Mouse (Mus musculus) adrenal gland, adult 2 months (tissue): ENCODE data around the gene Fitm1. TPM values are rescaled to one million over a fixed set of nuclear protein-coding genes. Genes with fewer than 3 reads are reported as not detected.

Source experiments
- DNase-seq: peaks from one replicate; pipeline ENCODE4 v3.0.0; 2021
- polyA plus RNA-seq: library from polyadenylated mRNA; depleted of rRNA; stranded (reverse); fragments of >200 nt; gene quantifications from 2 replicates; pipeline ENCODE4 v1.2.3, GENCODE M21; 2012; rRNA removed
- total RNA-seq, 2 experiments: library from RNA; stranded (reverse); gene quantifications; 2 replicates each; pipeline ENCODE4 v1.2.3; 2021

Fitm1 gene
- total and polyA plus RNA-seq, 3 experiments: 0.41 to 5.6 (median 1.5) TPM

DNA sequence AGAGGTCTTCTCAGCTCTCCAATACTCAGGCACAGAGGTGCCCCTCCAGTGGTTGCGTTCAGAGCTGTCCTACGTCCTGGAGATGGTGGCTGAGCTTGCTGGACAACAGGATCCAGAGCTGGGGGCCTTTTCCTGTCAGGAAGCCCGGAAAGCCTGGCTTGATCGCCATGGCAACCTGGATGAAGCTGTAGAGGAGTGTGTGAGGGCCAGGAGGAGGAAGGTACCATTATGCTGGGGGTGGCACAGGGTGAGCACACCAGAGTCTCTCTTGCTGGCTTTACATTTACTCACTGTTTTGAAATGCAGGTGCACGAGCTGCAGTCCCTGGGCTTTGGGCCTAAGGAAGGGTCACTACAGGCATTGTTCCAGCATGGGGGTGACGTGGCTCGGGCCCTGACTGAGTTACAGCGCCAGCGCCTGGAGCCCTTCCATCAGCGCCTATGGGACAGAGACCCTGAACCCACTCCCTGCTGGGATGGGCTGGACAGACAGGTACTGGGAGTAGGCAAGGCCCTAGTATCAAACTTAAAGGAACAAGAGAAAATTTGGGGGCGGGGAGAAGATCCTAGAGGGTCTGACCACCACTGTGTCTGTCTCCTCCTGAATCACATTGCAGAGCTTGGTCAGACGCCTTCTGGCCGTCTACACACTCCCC is 20.7 kb downstream of the Fitm1 start:
- DNase-seq: no peak

DNA sequence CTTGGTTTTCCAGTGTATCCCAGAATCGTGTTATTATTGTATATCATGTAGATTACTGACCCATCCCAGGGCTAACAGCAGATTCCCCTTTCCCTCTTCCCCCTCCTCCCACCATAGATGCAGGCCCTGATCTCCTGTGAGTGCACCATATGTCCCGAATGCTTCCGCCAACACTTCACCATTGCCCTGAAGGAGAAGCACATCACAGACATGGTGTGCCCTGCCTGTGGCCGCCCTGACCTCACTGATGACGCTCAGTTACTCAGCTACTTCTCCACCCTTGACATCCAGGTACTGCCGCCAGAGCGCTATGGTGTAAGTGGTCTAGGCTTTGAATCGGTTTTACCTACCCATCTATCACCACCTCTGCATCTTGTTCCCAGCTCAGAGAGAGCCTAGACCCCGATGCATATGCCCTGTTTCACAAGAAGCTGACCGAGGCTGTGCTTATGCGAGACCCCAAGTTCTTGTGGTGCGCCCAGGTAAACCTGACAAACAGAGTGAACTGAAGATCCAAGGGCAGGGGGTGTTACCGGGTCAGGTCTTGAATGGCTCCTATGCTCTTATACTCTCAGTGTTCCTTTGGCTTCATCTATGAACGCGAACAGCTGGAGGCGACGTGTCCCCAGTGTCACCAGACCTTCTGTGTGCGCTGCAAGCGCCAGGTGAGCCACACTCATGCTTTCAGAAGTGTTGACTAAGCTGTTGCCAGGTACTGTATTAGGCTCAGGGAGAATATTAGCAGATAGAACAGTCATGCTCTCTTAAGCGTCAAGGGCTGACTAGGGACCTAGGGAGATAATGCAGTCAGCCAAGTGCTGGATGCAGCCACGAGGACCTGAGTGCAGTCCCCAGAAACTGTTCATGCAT is 23.3 kb downstream of the Fitm1 start:
- DNase-seq: no peak

DNA sequence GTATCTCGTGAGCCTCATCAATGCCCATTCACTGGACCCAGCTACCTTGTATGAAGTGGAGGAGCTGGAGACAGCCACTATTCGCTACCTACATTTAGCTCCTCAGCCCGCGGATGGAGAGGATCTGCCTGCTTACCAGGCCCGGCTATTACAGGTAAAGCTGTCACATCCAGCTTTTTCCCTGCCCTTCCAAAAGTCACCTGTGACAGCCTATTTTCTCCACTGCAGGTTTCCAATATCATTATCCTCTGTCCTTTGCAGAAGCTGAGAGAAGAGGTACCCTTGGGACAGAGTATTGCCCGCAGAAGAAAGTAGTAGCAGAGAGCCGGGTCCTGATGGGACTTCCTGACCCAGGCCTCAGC is 27.8 kb downstream of the Fitm1 start, which contains the start of gene Irf9:
Gene Irf9 (plus strand): TSS at position 301 of the 362 bp plus-strand sequence.
- no peak for DNase-seq

DNA sequence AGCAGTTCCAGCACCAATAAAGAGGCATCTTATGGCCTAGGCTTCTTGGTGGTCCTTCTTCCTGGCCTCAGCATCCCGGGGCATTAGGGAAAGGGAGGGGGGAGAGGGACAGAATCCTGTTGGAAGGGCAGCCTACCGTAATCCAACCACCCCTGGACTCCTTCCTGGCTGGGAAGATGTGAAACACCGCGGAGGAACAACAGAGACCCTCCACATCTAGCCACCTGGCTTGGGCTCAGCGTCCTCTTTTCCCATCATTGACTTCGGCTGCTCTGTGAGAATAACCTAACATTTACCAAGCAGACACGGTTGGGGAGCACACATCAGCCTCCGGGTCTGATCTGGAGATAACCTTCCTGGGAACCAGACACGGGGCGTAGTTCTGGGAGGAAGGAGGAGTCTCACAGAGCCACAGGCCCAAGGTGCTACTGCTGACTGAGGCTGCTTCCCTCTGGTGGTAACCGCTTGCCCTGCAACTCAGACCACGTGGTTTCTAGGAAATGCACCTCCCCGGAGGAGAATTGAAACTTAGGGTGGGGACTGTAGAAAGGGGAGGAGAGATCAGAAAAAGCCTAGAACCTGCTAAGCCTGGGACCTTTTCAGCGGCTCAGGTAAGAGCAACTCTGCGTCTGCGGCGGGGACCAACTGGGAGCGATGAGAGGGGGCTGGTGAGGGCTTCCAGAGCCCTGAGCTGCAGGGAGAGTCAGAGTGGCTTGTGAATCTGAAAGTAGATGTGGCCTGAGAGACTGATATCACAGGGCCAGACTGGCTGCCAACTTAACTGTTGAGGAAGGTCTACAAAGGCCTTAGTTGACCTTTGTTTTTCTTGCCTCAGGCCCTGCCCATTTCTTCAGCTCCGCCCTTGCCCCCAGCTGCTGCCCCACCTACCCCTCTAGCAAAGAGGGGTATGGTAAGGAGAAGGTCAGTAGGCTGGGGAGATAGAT is 28.5 kb downstream of the Fitm1 start:
- DNase-seq: peak; percentile 96

DNA sequence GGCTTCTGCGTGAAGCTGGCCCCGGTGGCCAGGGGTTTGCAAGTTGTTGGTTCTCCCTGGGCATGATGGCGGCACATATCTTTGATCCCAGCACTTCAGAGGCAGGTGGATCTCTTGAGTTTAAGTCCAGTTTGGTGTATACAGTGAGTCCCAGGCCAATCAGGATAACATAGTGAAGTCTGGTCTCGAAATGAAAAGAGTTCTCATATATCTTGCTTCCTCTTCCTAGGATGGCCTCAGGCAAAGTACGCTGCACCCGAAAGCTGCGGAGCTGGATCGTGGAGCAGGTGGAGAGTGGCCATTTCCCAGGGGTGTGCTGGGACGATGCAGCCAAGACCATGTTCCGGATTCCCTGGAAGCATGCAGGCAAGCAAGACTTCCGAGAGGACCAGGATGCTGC is 29.4 kb downstream of the Fitm1 start:
- no peak for DNase-seq

DNA sequence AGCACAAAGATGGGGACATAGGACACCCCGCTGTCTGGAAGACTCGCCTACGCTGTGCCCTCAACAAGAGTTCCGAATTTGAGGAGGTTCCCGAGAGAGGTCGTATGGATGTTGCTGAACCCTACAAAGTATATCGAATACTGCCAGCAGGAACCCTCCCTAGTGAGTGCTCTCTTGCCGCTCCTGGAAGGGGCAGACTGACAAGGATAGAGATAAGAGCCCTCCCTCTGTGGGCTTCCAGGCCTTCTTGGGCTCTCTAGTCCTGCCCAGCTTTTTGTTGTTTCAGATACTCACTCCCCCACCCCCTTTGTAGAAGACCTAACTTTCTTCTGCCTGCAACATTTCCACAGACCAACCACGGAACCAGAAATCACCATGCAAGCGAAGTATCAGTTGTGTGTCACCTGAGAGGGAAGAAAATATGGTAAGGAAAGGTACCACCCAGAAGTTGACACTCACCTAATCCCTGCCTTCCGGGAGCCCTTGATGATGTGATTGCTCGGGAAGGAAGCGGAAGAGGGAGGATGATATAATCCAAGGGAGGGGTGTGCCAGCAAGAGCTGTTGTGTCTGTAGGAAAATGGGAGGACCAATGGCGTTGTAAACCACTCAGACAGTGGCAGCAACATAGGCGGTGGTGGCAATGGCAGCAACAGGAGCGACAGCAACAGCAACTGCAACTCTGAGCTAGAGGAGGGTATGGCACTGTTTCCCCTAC is 30.5 kb downstream of the Fitm1 start:
- DNase-seq: no peak

DNA sequence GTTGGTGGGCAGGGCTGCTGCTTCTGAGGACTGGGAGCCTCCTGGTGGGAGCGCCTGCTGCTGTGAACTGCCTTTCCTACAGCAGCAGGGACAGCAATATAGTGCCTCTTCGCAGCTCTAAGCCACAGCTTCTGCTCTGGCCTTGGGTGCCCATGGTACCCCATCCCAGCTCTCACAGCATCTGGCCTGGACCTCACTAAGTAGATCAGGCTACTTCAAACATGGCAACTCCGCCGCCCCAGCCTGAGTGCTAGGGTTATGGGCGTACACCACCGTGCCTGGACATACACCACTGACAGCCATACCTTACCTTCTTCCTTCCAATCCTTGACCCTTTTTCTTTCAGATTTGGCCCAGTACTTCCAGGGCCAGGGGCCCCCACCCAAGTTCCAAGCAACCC is 32.9 kb downstream of the Fitm1 start:
- DNase-seq: no peak

DNA sequence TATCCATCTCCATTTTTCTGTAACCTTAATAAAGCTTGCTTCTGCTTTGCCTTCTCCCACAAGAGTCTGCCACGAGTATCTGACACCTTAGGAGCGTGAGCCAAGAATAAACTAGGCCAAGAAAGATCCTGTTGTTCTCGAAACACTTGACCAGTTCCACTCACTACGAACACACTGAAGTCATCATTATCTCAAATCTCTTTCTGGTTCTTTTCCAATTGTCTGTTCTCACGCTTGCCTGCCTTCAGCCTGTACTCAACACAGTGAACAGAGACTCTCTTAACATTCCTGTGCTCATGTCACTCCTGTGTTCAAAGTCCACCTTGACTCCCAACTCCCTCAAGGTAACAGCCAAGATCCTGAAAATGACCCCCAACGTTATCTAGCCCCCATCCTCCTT is 37.9 kb downstream of the Fitm1 start:
- no peak for DNase-seq

DNA sequence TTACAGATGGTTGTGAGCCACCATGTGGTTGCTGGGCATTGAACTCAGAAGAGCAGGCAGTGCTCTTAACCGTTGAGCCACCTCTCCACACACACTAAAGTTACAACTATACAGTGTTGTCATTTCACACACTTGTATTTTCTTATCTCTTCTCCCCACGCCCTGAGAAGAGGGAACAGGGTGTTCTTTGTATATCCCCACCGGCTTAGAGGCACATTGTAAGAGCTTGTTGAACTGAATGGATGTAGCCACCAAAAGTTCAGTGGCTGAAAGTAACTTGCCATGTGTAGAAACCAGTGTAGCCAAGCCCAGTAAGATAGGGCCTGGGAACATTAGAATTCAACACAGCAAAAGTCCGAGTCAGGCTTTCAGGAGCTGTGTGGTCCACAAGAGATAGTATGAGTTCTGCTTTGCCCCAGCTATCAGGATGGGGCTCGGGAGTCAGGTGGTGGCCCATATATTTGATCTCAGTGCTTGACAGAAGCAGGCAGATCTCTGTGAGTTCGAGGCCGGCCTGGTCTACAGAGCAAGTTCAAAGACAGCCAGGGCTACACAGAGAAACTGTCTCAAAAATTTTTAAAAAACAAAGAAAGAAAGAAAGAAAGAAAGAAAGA is 39.3 kb downstream of the Fitm1 start:
- no peak for DNase-seq

DNA sequence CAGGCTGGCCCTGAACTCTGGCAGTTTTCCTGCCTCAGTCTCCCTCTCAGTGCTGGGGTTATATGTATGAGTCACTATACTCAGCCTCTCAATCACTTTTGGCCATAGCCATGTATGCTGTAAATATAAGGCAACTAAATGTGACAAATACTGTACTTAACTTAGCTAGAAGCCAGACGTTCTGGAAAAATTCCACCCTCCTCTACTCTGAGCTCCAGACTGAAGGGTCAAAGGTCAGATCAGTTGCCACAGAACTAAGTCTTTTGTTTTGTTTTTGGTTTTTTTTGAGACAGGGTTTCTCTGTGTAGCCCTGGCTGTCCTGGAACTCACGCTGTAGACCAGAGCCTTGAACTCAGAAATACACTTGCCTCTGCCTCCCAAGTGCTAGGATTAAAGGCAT is 40.5 kb downstream of the Fitm1 start:
- DNase-seq: no peak

DNA sequence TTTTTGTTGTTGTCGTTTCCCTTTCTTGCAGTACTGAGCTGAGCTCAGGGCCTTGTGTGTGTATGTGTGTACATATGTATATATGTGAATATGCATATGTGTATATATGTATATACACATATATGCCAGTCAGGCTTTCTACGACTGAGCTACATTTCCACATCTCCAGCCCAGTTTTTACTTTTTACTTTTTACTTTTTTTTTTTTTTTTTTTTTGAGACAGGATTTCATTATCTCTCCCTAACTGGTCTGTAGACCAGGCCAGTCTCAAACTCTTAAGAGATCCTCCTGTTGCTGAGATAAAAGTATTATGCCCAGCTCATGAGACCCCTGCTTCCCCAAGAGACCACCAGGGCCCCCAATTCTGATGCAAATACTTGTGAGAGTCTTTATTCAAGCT is 41.4 kb downstream of the Fitm1 start:
- DNase-seq: no peak

DNA sequence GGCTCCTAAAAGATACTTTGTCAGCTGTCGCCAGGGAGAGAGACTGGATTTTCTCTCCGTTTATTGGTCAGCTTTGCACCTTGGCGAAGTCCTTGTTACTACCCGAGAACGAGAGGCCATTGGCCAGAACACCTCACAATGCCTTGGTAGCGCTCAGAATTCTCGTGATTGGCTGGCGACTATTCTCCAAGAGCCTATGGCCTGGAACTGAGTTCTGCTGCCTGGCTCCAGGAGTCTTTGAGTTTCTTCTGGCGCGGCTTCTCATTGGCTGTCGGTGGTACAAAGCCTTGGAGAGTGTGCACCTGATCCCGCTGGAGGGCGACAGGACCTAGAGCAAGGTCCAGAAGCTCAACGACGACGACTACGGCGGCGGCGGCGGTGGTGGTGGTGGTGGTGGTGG is 42.4 kb downstream of the Fitm1 start, which contains the start of gene Rec8:
Gene Rec8 (plus strand): TSS at position 216 of the 400 bp plus-strand sequence.
- DNase-seq: peak; percentile 45

DNA sequence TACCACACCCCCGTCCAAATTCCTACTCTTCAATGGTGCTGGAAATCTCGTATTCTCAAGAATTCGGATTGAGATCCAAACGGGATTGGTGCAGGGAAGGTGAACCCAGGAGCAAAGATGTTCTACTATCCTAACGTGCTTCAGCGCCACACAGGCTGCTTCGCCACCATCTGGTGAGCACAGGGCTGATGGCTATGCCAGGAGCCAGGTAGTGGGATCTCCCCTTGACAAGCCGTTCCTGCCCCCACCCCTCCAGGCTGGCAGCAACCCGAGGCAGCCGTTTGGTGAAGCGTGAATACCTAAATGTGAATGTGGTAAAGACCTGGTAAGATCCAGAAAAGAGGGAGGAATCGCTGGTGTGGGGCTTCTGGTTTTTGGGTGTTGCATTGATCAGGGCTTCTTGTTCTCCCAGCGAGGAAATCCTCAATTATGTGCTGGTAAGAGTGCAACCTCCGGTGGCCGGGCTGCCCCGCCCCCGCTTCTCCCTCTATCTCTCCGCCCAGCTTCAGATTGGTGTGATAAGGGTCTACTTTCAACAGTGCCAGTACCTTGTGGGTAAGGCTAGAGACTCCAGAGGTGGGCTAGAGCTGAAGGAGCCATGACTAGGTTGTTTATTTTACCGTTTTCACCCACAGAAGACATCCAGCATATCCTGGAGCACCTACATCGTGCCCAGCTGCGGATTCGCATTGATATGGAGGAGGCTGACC is 43.2 kb downstream of the Fitm1 start:
- no peak for DNase-seq

Other genes starting within 250 kb of the Fitm1 start
Only the 30 nearest of the 31 such genes appear.
- 100 to 1,000 TPM in 1 of 2 experiments, 10 to 100 TPM in 1; 80.6 to 110 TPM for gene Dhrs4, start 96.9 kb upstream of the Fitm1 start, total RNA-seq
- gene Dhrs4, start 96.9 kb upstream of the Fitm1 start, polyA plus RNA-seq: 40.9 and 44.7 TPM in 2 replicates
- 1 to 10 TPM; 4.8 to 5.4 TPM for gene Carmil3, start 85.0 kb upstream of the Fitm1 start, total RNA-seq
- gene Carmil3, start 85.0 kb upstream of the Fitm1 start, polyA plus RNA-seq: 11.0 and 14.8 TPM in 2 replicates
- not detected for gene Cpne6, start 65.2 kb upstream of the Fitm1 start, total RNA-seq
- gene Cpne6, start 65.2 kb upstream of the Fitm1 start, polyA plus RNA-seq: 0.13 and 0.33 TPM in 2 replicates
- not detected for gene Nrl, start 50.6 kb upstream of the Fitm1 start, total RNA-seq
- gene Nrl, start 50.6 kb upstream of the Fitm1 start, polyA plus RNA-seq: not detected in 2 replicates
- 10 to 100 TPM; 21.3 to 28.6 TPM for gene Pck2, start 35.4 kb upstream of the Fitm1 start, total RNA-seq
- gene Pck2, start 35.4 kb upstream of the Fitm1 start, polyA plus RNA-seq: 47.7 and 50.9 TPM in 2 replicates
- gene Dcaf11, start 15.6 kb upstream of the Fitm1 start, total RNA-seq: 100 to 1,000 TPM; 102 to 157 TPM
- 107 and 139 TPM in 2 replicates for gene Dcaf11, start 15.6 kb upstream of the Fitm1 start, polyA plus RNA-seq
- 1 to 10 TPM in 1 of 2 experiments, not detected in 1; 1.2 TPM for gene A730061H03Rik, start 15.2 kb upstream of the Fitm1 start, total RNA-seq
- 3.8 and 4.2 TPM in 2 replicates for gene A730061H03Rik, start 15.2 kb upstream of the Fitm1 start, polyA plus RNA-seq
- gene Psme1, start 2.5 kb downstream of the Fitm1 start, total RNA-seq: 100 to 1,000 TPM; 207 to 360 TPM
- gene Psme1, start 2.5 kb downstream of the Fitm1 start, polyA plus RNA-seq: 87.3 and 96.4 TPM in 2 replicates
- 10 to 100 TPM; 24.5 to 38.4 TPM for gene Emc9, start 9.7 kb downstream of the Fitm1 start, total RNA-seq
- gene Emc9, start 9.7 kb downstream of the Fitm1 start, polyA plus RNA-seq: 59.2 and 62.9 TPM in 2 replicates
- 100 to 1,000 TPM; 329 to 332 TPM for gene Psme2, start 15.5 kb downstream of the Fitm1 start, total RNA-seq
- gene Psme2, start 15.5 kb downstream of the Fitm1 start, polyA plus RNA-seq: 49.2 and 65.1 TPM in 2 replicates
- gene Rnf31, start 16.1 kb downstream of the Fitm1 start, total RNA-seq: 10 to 100 TPM; 30.8 to 36.6 TPM
- gene Rnf31, start 16.1 kb downstream of the Fitm1 start, polyA plus RNA-seq: 37.2 and 38.9 TPM in 2 replicates
- 10 to 100 TPM; 18.0 to 23.6 TPM for gene Irf9, start 28.0 kb downstream of the Fitm1 start, total RNA-seq
- gene Irf9, start 28.0 kb downstream of the Fitm1 start, polyA plus RNA-seq: 76.9 and 100 TPM in 2 replicates
- gene Rec8, start 42.4 kb downstream of the Fitm1 start, total RNA-seq: 10 to 100 TPM in 1 of 2 experiments, 1 to 10 TPM in 1; 7.5 to 10.4 TPM
- gene Rec8, start 42.4 kb downstream of the Fitm1 start, polyA plus RNA-seq: 15.9 and 18.4 TPM in 2 replicates
- gene Ipo4, start 60.3 kb downstream of the Fitm1 start, total RNA-seq: 100 to 1,000 TPM; 126 to 136 TPM
- gene Ipo4, start 60.3 kb downstream of the Fitm1 start, polyA plus RNA-seq: 86.6 and 132 TPM in 2 replicates
- gene Gm49378, start 62.3 kb downstream of the Fitm1 start, total RNA-seq: 1 to 10 TPM in 1 of 2 experiments, not detected in 1; 3.9 TPM
- gene Gm49378, start 62.3 kb downstream of the Fitm1 start, polyA plus RNA-seq: 30.0 and 40.2 TPM in 2 replicates
- gene Tm9sf1, start 68.2 kb downstream of the Fitm1 start, total RNA-seq: 10 to 100 TPM; 76.7 to 86.1 TPM
- 128 and 151 TPM in 2 replicates for gene Tm9sf1, start 68.2 kb downstream of the Fitm1 start, polyA plus RNA-seq
- gene Tssk4, start 74.6 kb downstream of the Fitm1 start, total RNA-seq: 1 to 10 TPM; 1.2 to 1.5 TPM
- 0.52 and 0.59 TPM in 2 replicates for gene Tssk4, start 74.6 kb downstream of the Fitm1 start, polyA plus RNA-seq
- gene Mdp1, start 84.9 kb downstream of the Fitm1 start, total RNA-seq: 10 to 100 TPM; 57.9 to 58.2 TPM
- 13.8 and 17.9 TPM in 2 replicates for gene Mdp1, start 84.9 kb downstream of the Fitm1 start, polyA plus RNA-seq
- 10 to 100 TPM; 23.1 to 28.5 TPM for gene Gmpr2, start 96.3 kb downstream of the Fitm1 start, total RNA-seq
- 10.0 and 12.4 TPM in 2 replicates for gene Gmpr2, start 96.3 kb downstream of the Fitm1 start, polyA plus RNA-seq
- gene Nedd8, start 96.5 kb downstream of the Fitm1 start, total RNA-seq: 100 to 1,000 TPM; 352 to 392 TPM
- gene Nedd8, start 96.5 kb downstream of the Fitm1 start, polyA plus RNA-seq: 214 and 281 TPM in 2 replicates
- 10 to 100 TPM; 29.6 to 35.8 TPM for gene Tinf2, start 106.2 kb downstream of the Fitm1 start, total RNA-seq
- gene Tinf2, start 106.2 kb downstream of the Fitm1 start, polyA plus RNA-seq: 10.2 and 11.9 TPM in 2 replicates
- gene Tgm1, start 138.3 kb downstream of the Fitm1 start, total RNA-seq: under 1 TPM; 0.23 to 0.45 TPM
- gene Tgm1, start 138.3 kb downstream of the Fitm1 start, polyA plus RNA-seq: 0.27 and 0.28 TPM in 2 replicates
- gene Rabggta, start 146.6 kb downstream of the Fitm1 start, total RNA-seq: 10 to 100 TPM; 20.2 to 20.4 TPM
- 39.5 and 44.7 TPM in 2 replicates for gene Rabggta, start 146.6 kb downstream of the Fitm1 start, polyA plus RNA-seq
- gene Dhrs1, start 170.1 kb downstream of the Fitm1 start, total RNA-seq: 10 to 100 TPM; 70.7 to 93.5 TPM
- 49.6 and 68.1 TPM in 2 replicates for gene Dhrs1, start 170.1 kb downstream of the Fitm1 start, polyA plus RNA-seq
- gene Nop9, start 170.1 kb downstream of the Fitm1 start, total RNA-seq: 10 to 100 TPM; 17.6 to 17.7 TPM
- gene Nop9, start 170.1 kb downstream of the Fitm1 start, polyA plus RNA-seq: 9.2 and 9.9 TPM in 2 replicates
- 1 to 10 TPM; 1.2 to 1.7 TPM for gene Cideb, start 182.8 kb downstream of the Fitm1 start, total RNA-seq
- 0.70 and 0.74 TPM in 2 replicates for gene Cideb, start 182.8 kb downstream of the Fitm1 start, polyA plus RNA-seq
- gene Ltb4r2, start 185.8 kb downstream of the Fitm1 start, total RNA-seq: under 1 TPM in 1 of 2 experiments, not detected in 1; 0.14 TPM
- gene Ltb4r2, start 185.8 kb downstream of the Fitm1 start, polyA plus RNA-seq: 0.39 TPM in 1 of 2 replicates, not detected in the other
- gene Ltb4r1, start 190.3 kb downstream of the Fitm1 start, total RNA-seq: under 1 TPM in 1 of 2 experiments, not detected in 1; 0.76 TPM
- gene Ltb4r1, start 190.3 kb downstream of the Fitm1 start, polyA plus RNA-seq: 1.4 and 1.7 TPM in 2 replicates
- gene Adcy4, start 208.5 kb downstream of the Fitm1 start, total RNA-seq: 10 to 100 TPM in 1 of 2 experiments, 1 to 10 TPM in 1; 9.8 to 12.5 TPM
- 17.1 and 21.0 TPM in 2 replicates for gene Adcy4, start 208.5 kb downstream of the Fitm1 start, polyA plus RNA-seq
- 1 to 10 TPM; 3.3 to 3.7 TPM for gene Ripk3, start 213.2 kb downstream of the Fitm1 start, total RNA-seq
- 6.2 and 6.4 TPM in 2 replicates for gene Ripk3, start 213.2 kb downstream of the Fitm1 start, polyA plus RNA-seq